Mouse (Mus musculus) E14TG2a.4 (cell line): Measurements from ENCODE around the gene Iqgap1.

Experiments used
- CTCF ChIP-seq: conservative IDR thresholded peaks from 2 replicates; pipeline ENCODE4 v1.5.1; 2014; ENCODE audit warnings: low read length
- POU5F1 ChIP-seq: IDR thresholded peaks from 2 replicates; pipeline ENCODE4 v1.6.1; 2014; ENCODE audit warnings: low read length, borderline replicate concordance

DNA sequence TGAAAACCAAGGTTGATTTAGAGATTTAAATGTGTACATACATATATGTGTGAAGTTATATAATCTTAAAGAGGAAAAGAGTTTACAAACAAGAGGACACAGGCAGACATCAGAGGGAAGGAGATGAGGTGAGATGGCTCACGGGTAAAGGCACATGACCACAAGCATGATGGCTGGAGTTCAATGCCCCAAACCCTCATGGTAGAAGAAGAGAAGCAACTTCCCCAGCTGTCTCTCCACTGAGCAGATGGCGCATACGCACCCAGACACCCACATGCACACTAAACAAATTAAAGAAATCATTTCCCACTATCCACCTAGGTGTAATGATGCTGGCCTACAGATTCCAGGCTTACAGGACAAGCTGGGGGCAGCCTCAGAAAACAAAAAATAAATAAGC, 49.7 kb downstream of the Iqgap1 start:
- TF ChIP-seq CTCF (no peak), POU5F1 (no peak)
